Mouse (Mus musculus) MEL (cell line): ENCODE measurements around the gene Cnga1. TPM values are rescaled to one million over a fixed set of nuclear protein-coding genes. Genes with fewer than 3 reads are reported as not detected.

Source experiments
- DNase-seq: peaks from one replicate; pipeline ENCODE4 v3.0.0; 2011; ENCODE audit warnings: low read depth, low spot score
- H3K27ac ChIP-seq: 2 replicates; pipeline ENCODE4 v1.5.1; 2012; ENCODE audit warnings: low read depth, mild to moderate bottlenecking, control low read depth, low read length, moderate library complexity; ENCODE audit not compliant: control insufficient read depth
- H3K27me3 ChIP-seq, 2 experiments: fragments of 150-350 bp in 1 of 2; sonication (generic) in 1 of 2; 2 replicates each; pipeline ENCODE4 v1.6.1; 2012; ENCODE audit warnings: low read length in 2 of 2, mild to moderate bottlenecking in 2 of 2, improper control_type of control experiment in 1 of 2, moderate library complexity in 1 of 2; ENCODE audit not compliant: insufficient read depth in 2 of 2, control insufficient read depth in 1 of 2
- H3K36me3 ChIP-seq, 2 experiments: 2 replicates each; pipeline ENCODE4 v1.6.1; 2012 to 2014; ENCODE audit warnings: low read length in 2 of 2, improper control_type of control experiment in 1 of 2, inconsistent platforms in 1 of 2, mild to moderate bottlenecking in 1 of 2; ENCODE audit not compliant: insufficient read depth in 2 of 2, control insufficient read depth in 1 of 2
- H3K4me1 ChIP-seq, 2 experiments: fragments of 150-350 bp in 1 of 2; sonication (generic) in 1 of 2; 2 replicates each; pipeline ENCODE4 v1.6.1; 2012; ENCODE audit warnings: low read length in 2 of 2, improper control_type of control experiment in 1 of 2, mild to moderate bottlenecking in 1 of 2; ENCODE audit not compliant: insufficient read depth in 2 of 2, control insufficient read depth in 1 of 2
- H3K4me3 ChIP-seq, 2 experiments: fragments of 150-350 bp in 1 of 2; sonication (generic) in 1 of 2; 2 replicates each; pipeline ENCODE4 v1.5.1; 2012; ENCODE audit warnings: low read depth in 2 of 2, low read length in 2 of 2, mild to moderate bottlenecking in 2 of 2, moderate library complexity in 2 of 2, control low read depth in 1 of 2, improper control_type of control experiment in 1 of 2; ENCODE audit not compliant: control insufficient read depth in 1 of 2, insufficient read depth in 1 of 2
- H3K79me2 ChIP-seq: 2 replicates; pipeline ENCODE4 v1.6.1; 2012; ENCODE audit warnings: mild to moderate bottlenecking, low read length, moderate library complexity; ENCODE audit not compliant: control insufficient read depth, poor library complexity, insufficient read depth
- H3K9ac ChIP-seq: 2 replicates; pipeline ENCODE4 v1.6.1; 2012; ENCODE audit warnings: low read depth, mild to moderate bottlenecking, control low read depth, low read length, moderate library complexity; ENCODE audit not compliant: control insufficient read depth, poor library complexity, severe bottlenecking
- H3K9me3 ChIP-seq: fragments of 150-350 bp; sonication (generic); replicated peaks from 2 replicates; pipeline ENCODE4 v1.6.1; 2012; ENCODE audit warnings: mild to moderate bottlenecking, low read length, improper control_type of control experiment, moderate library complexity; ENCODE audit not compliant: insufficient read depth
- CHD1 ChIP-seq: IDR thresholded peaks from 2 replicates; pipeline ENCODE4 v1.6.1; 2012; ENCODE audit warnings: low read depth, mild to moderate bottlenecking, inconsistent platforms, low read length, improper control_type of control experiment
- CTCF ChIP-seq, 3 experiments: IDR thresholded peaks in 2 of 3; conservative IDR thresholded peaks in 1 of 3; 2 replicates each; pipeline ENCODE4 v1.5.1; 2011 to 2012; ENCODE audit warnings: low read length in 3 of 3, low read depth in 2 of 3, mild to moderate bottlenecking in 2 of 3, improper control_type of control experiment in 1 of 3, inconsistent platforms in 1 of 3, mixed read lengths in 1 of 3, moderate library complexity in 1 of 3; ENCODE audit not compliant: control insufficient read depth in 1 of 3, insufficient read depth in 1 of 3, poor library complexity in 1 of 3, severe bottlenecking in 1 of 3
- EP300 ChIP-seq, 2 experiments: IDR thresholded peaks; 2 replicates each; pipeline ENCODE4 v1.6.1; 2011; ENCODE audit warnings: improper control_type of control experiment in 2 of 2, low read length in 2 of 2, low read depth in 1 of 2, mild to moderate bottlenecking in 1 of 2
- ETS1 ChIP-seq: IDR thresholded peaks from 2 replicates; pipeline ENCODE4 v1.6.1; 2012; ENCODE audit warnings: low read depth, mild to moderate bottlenecking, inconsistent platforms, low read length, improper control_type of control experiment, moderate library complexity
- MAX ChIP-seq: IDR thresholded peaks from 2 replicates; pipeline ENCODE4 v1.6.1; 2011; ENCODE audit warnings: low read length, improper control_type of control experiment
- MYB ChIP-seq: IDR thresholded peaks from 2 replicates; pipeline ENCODE4 v1.6.1; 2011; ENCODE audit warnings: mild to moderate bottlenecking, low read depth, low read length, improper control_type of control experiment
- NELFE ChIP-seq: IDR thresholded peaks from 2 replicates; pipeline ENCODE4 v1.6.1; 2011; ENCODE audit warnings: low read depth, low read length, improper control_type of control experiment
- RAD21 ChIP-seq: IDR thresholded peaks from 2 replicates; pipeline ENCODE4 v1.6.1; 2011; ENCODE audit warnings: mild to moderate bottlenecking, low read depth, low read length, improper control_type of control experiment
- SMC3 ChIP-seq: IDR thresholded peaks from 2 replicates; pipeline ENCODE4 v1.6.1; 2011; ENCODE audit warnings: low read depth, low read length, improper control_type of control experiment
- TBP ChIP-seq: IDR thresholded peaks from 2 replicates; pipeline ENCODE4 v1.8.0; 2011; ENCODE audit warnings: low read depth, low read length, improper control_type of control experiment
- polyA plus RNA-seq, 2 experiments: library from polyadenylated mRNA; stranded (reverse) in 1 of 2; unstranded in 1 of 2; fragments of >175 nt in 1 of 2; fragments of >200 nt in 1 of 2; gene quantifications; 2 replicates each; pipeline versions ENCODE4 v1.2.1 to v1.2.4; 2012; ENCODE audit warnings: low replicate concordance in 2 of 2, low read depth in 1 of 2; ENCODE audit not compliant: insufficient read length in 2 of 2, insufficient read depth in 1 of 2, missing spikeins in 1 of 2
- total RNA-seq: library from RNA; depleted of rRNA; stranded (reverse); fragments of 300-350 nt; gene quantifications from 2 replicates; pipeline ENCODE4 v1.2.3, GENCODE M21; 2012

The Cnga1 gene
- total and polyA plus RNA-seq, 3 experiments, result 0.04 TPM; not detected in 2

DNA sequence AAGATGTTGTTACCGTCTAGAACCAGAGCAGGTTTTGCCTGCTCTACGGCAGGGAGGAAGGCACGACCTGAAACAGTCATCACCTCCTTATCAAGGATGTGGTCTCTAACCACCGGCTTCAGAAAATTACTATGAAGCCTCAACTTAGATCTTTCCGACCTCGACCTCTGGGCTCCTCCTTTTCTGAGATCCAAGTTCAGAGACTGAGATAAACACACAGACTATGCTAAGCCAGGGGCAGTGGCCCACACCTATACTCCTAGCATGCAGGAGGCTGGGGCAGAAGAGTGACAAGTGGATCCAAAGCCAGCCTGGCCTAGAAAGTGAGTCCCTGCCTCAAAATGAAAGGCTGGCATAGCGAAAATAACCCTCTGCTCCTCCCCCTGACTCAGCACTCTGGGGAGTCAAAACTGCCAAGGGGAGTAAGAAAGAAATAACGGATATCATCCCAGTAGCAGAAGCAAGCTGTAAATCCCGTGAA lies 9.2 kb downstream of the Cnga1 start (continued):
- TF ChIP-seq TBP, result 0 out of 2 replicates have a peak, but pooled peaks have one; percentile 7

GRCm38 (mm10) chr5:72630026-72630425 lies 14.0 kb downstream of the Cnga1 start:
- H3K27me3 ChIP-seq, result peaks cover 1 to 5% of the 10 kb centered on the region in 2 experiments; a peak in 3 of 4 replicates
- H3K4me1 ChIP-seq, result peaks cover under 1 to 8% of the 10 kb centered on the region in 2 experiments; a peak in 1 of 4 replicates
- H3K9me3 ChIP-seq, result no peaks in the 10 kb centered on the region
- no peak overlapping the region for H3K27ac ChIP-seq
- no peak overlapping the region for H3K4me3 ChIP-seq
- no peaks in the 10 kb centered on the region for H3K36me3 ChIP-seq
- TF ChIP-seq CHD1 (no peak), MAX (no peak)
- TF ChIP-seq, all 39 proteins: peak for 0
- no peak for DNase-seq
- no peak overlapping the region for H3K9ac ChIP-seq
- H3K79me2 ChIP-seq, result no peaks in the 10 kb centered on the region

- no peak for DNase-seq
- no peak overlapping the region for H3K4me3 ChIP-seq
- H3K36me3 ChIP-seq, result no peaks in the 10 kb centered on the region
- no peak for TF ChIP-seq NELFE
- TF ChIP-seq CTCF (IDR thresholded peaks at IDR 0.05 in 2 of 3, conservative IDR thresholded peaks at IDR 0.05 in 1 of 3; ENCODE audit: control insufficient read depth in 1 of 3, insufficient read depth in 1 of 3, low read depth in 2 of 3, low read length in 3 of 3, poor library complexity in 1 of 3, severe bottlenecking in 1 of 3), result peak in 1 of 3 experiments; percentile 13; a peak in 1 of 6 replicates
- peak; percentile 9 for TF ChIP-seq RAD21
- peak; percentile 19; the same call in 1 of the 2 replicates for TF ChIP-seq SMC3
- no peak for TF ChIP-seq EP300 (IDR thresholded peaks at IDR 0.05; ENCODE audit: low read depth in 1 of 2, low read length in 2 of 2)
- TF ChIP-seq, all 39 proteins: peak for 3
- Histone ChIP-seq H3K4me1 (no peaks in the 10 kb centered on the region), H3K9me3 (no peaks in the 10 kb centered on the region), H3K27me3 (peaks cover 0 to 3% of the 10 kb centered on the region in 2 experiments), H3K79me2 (no peaks in the 10 kb centered on the region), H3K9ac (no peak overlapping the region), H3K27ac (no peak overlapping the region)
Observed at GRCm38 (mm10) chr5:72621022-72621421, 23.1 kb downstream of the Cnga1 start.

GRCm38 (mm10) chr5:72617413-72617812 lies 26.7 kb downstream of the Cnga1 start:
- Histone ChIP-seq H3K4me1 (no peaks in the 10 kb centered on the region), H3K79me2 (no peaks in the 10 kb centered on the region), H3K27me3 (peaks cover 0 to 4% of the 10 kb centered on the region in 2 experiments; a peak in 3 of 4 replicates), H3K27ac (no peak overlapping the region), H3K9me3 (no peaks in the 10 kb centered on the region), H3K9ac (no peak overlapping the region), H3K4me3 (no peak overlapping the region), H3K36me3 (no peaks in the 10 kb centered on the region)
- TF ChIP-seq ETS1, result no peak
- no peak for TF ChIP-seq EP300 (IDR thresholded peaks at IDR 0.05; ENCODE audit: low read depth in 1 of 2, low read length in 2 of 2)
- no peak for TF ChIP-seq MYB
- TF ChIP-seq CHD1, result no peak
- DNase-seq, result no peak
